Mouse (Mus musculus) forebrain, embryonic 11.5 days (tissue): Measurements from ENCODE around the gene Elk4. TPM values are rescaled to one million over a fixed set of nuclear protein-coding genes. Genes with fewer than 3 reads are reported as not detected.
A peak's percentile ranks its signal among the peaks of the same experiment; 100 is the strongest.

Source experiments
- ATAC-seq: fragments of 200-750 bp; cut with Nextera tagmentation; replicated peaks from 2 replicates; pipeline ENCODE4 v1.8.0; 2017; ENCODE audit warnings: moderate TSS enrichment; ENCODE audit not compliant: low FRiP score
- DNase-seq: peaks from one replicate; pipeline ENCODE4 v3.0.0-alpha.2; 2017; ENCODE audit warnings: low spot score
- H3K27ac ChIP-seq: fragments of 300-500 bp; sonication (generic); 2 replicates; pipeline ENCODE4 v1.5.1; 2014; ENCODE audit warnings: low read depth, low read length
- H3K27me3 ChIP-seq: fragments of 300-500 bp; sonication (generic); 2 replicates; pipeline ENCODE4 v1.6.1; 2014; ENCODE audit warnings: mild to moderate bottlenecking, low read length, mixed read lengths; ENCODE audit not compliant: control insufficient read depth, insufficient read depth
- H3K36me3 ChIP-seq: fragments of 300-500 bp; sonication (generic); 2 replicates; pipeline ENCODE4 v1.6.1; 2014; ENCODE audit warnings: mild to moderate bottlenecking, low read length, moderate library complexity, mixed read lengths; ENCODE audit not compliant: control insufficient read depth, insufficient read depth
- H3K4me1 ChIP-seq: fragments of 300-500 bp; sonication (generic); replicated peaks from 2 replicates; pipeline ENCODE4 v1.6.1; 2014; ENCODE audit warnings: low read length, mixed read lengths; ENCODE audit not compliant: control insufficient read depth, insufficient read depth
- H3K4me2 ChIP-seq: fragments of 300-500 bp; sonication (generic); 2 replicates; pipeline ENCODE4 v1.6.1; 2014; ENCODE audit warnings: low read depth, mild to moderate bottlenecking, low read length, moderate library complexity, mixed read lengths; ENCODE audit not compliant: severe bottlenecking
- H3K4me3 ChIP-seq: fragments of 300-500 bp; sonication (generic); 2 replicates; pipeline ENCODE4 v1.5.1; 2014; ENCODE audit warnings: low read depth, low read length
- H3K9ac ChIP-seq: fragments of 300-500 bp; sonication (generic); 2 replicates; pipeline ENCODE4 v1.6.1; 2014; ENCODE audit warnings: low read length
- H3K9me3 ChIP-seq: fragments of 300-500 bp; sonication (generic); 2 replicates; pipeline ENCODE4 v1.6.1; 2016; ENCODE audit warnings: low read length, mixed read lengths; ENCODE audit not compliant: control insufficient read depth
- WGBS: fragments of 180-500 bp; shearing (Covaris S2); extraction: QIAGEN DNeasy Blood & Tissue Kit; methylation state at CpG from one replicate; pipeline ENCODE4 v1.1.7; 2014; 5-methylcytosine and 5-hydroxymethylcytosine counted together
- polyA plus RNA-seq: library from polyadenylated mRNA; unstranded; fragments of >200 nt; fragmentation: Nextera tagmentation; extraction: Ambion mirVana; gene quantifications from 2 replicates; pipeline ENCODE4 v1.2.1, GENCODE M21; 2014

Elk4 gene
- polyA plus RNA-seq, 1 experiment from 2014 or later, result 20.3 TPM

GRCm38 (mm10) chr1:131968556-131968955, 38.9 kb upstream of the Elk4 start:
- no peak overlapping the region for H3K4me2 ChIP-seq
- WGBS, result 30% methylated on average over 3 of the region's 3 CpGs
- H3K9ac ChIP-seq, result no peak overlapping the region
- H3K27me3 ChIP-seq, result peaks cover 9% of the 10 kb centered on the region; the same call in 1 of the 2 replicates
- no peak overlapping the region for H3K27ac ChIP-seq
- H3K4me3 ChIP-seq, result no peak overlapping the region
- no peaks in the 10 kb centered on the region for H3K9me3 ChIP-seq
- ATAC-seq (no peak), DNase-seq (no peak)
- no peaks in the 10 kb centered on the region for H3K36me3 ChIP-seq
- H3K4me1 ChIP-seq, result peaks cover 51% of the 10 kb centered on the region

DNA sequence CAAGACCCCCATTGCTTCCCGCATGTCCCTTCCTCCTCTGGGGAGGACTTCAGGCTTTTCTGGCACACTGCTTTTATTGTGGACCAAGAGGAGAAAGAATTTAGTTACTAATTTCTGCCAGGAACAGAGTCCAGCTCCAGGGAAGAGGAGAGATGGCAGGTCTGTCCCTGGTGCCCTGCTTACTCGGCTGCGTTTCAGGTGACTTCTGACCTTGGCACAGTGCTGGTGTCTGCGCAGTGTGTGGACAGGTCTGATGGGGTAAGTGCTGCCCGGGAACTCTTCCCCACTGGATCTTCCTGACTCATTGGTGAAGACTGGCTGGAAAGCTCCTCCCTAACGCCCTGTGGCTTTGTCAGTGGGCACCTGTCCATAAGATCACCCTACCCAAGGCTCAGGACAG, 38.4 kb upstream of the Elk4 start:
- Histone ChIP-seq H3K9me3 (no peaks in the 10 kb centered on the region), H3K27me3 (peaks cover 5% of the 10 kb centered on the region; the same call in 1 of the 2 replicates), H3K27ac (no peak overlapping the region), H3K4me1 (peaks cover 50% of the 10 kb centered on the region), H3K36me3 (no peaks in the 10 kb centered on the region), H3K4me3 (no peak overlapping the region), H3K4me2 (no peak overlapping the region), H3K9ac (no peak overlapping the region)
- 63% methylated on average over 6 of the region's 6 CpGs for WGBS
- ATAC-seq (no peak), DNase-seq (no peak)

DNA sequence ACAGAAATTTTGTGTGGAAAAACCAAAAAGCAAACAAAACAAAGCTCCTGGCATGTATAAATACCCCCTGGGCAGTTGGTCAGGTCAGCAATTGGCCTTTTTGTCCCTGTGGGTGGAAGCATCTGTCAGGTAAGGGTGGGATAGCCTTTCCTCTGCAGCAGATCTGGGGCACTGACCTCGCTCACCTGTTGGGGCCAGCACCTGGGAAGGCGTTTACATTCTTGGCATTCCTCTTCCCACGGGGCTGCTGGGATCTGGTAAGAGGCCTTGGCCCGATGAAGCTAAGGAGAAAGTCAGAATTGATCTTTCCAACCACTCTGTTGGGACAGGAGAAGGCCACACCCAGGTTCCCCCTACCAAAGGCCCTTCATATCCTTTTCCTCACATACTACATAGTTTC, 37.6 kb upstream of the Elk4 start:
- DNase-seq (no peak), ATAC-seq (no peak)
- no peak overlapping the region for H3K9ac ChIP-seq
- H3K4me1 ChIP-seq, result peaks cover 50% of the 10 kb centered on the region
- H3K9me3 ChIP-seq, result no peaks in the 10 kb centered on the region
- no peak overlapping the region for H3K4me3 ChIP-seq
- WGBS, result 42% methylated on average over 4 of the region's 4 CpGs
- no peak overlapping the region for H3K4me2 ChIP-seq
- H3K27ac ChIP-seq, result no peak overlapping the region
- no peaks in the 10 kb centered on the region for H3K36me3 ChIP-seq
- peaks cover 2% of the 10 kb centered on the region; the same call in 1 of the 2 replicates for H3K27me3 ChIP-seq

DNA sequence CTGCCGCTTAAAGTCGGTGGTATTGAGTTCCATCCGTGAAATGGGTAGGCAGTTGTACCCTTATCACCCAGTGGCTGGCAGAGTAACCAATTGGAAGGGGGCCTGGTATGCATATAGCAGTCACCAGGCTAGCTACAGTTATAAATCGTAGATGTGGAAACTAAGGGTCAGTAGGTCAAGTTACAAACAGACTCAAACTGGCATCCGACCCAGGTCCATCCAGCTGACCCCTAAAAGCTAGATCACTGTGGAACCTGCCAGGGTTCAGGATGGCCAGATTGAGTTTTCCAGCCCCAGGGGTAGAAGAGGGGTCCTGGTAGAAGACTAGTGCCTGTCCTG, 37.1 kb upstream of the Elk4 start:
- no peak; the same call in 1 of the 2 replicates for ATAC-seq
- 32% methylated on average over 5 of the region's 5 CpGs for WGBS
- Histone ChIP-seq H3K4me3 (no peak overlapping the region), H3K27ac (peak overlapping the region; percentile 98), H3K4me1 (peaks cover 52% of the 10 kb centered on the region), H3K36me3 (no peaks in the 10 kb centered on the region), H3K27me3 (peaks cover 2% of the 10 kb centered on the region; the same call in 1 of the 2 replicates), H3K9ac (peak overlapping the region; percentile 55; the same call in 1 of the 2 replicates), H3K4me2 (peak overlapping the region; percentile 40; the same call in 1 of the 2 replicates), H3K9me3 (no peaks in the 10 kb centered on the region)
- DNase-seq, result no peak

GRCm38 (mm10) chr1:131970661-131971520, 36.5 kb upstream of the Elk4 start:
- peak overlapping the region; percentile 5; the same call in 1 of the 2 replicates for H3K4me3 ChIP-seq

GRCm38 (mm10) chr1:131971771-131972497, 35.5 kb upstream of the Elk4 start:
- under 1% methylated on average over 15 of the region's 15 CpGs for WGBS
- Histone ChIP-seq H3K27me3 (no peaks in the 10 kb centered on the region), H3K4me3 (no peak overlapping the region), H3K27ac (peak overlapping the region; percentile 98), H3K36me3 (no peaks in the 10 kb centered on the region), H3K4me1 (peaks cover 40% of the 10 kb centered on the region), H3K9me3 (no peaks in the 10 kb centered on the region), H3K4me2 (peak overlapping the region; percentile 40), H3K9ac (peak overlapping the region; percentile 55)
- ATAC-seq (peak; percentile 69), DNase-seq (peak; percentile 89)

More at GRCm38 (mm10) chr1:131970661-131971520, 36.5 kb upstream of the Elk4 start:
- under 1% methylated on average over 16 of the region's 16 CpGs for WGBS
- Histone ChIP-seq H3K27me3 (no peaks in the 10 kb centered on the region), H3K4me1 (peaks cover 47% of the 10 kb centered on the region), H3K4me2 (peak overlapping the region; percentile 40), H3K9me3 (no peaks in the 10 kb centered on the region), H3K36me3 (no peaks in the 10 kb centered on the region), H3K27ac (peak overlapping the region; percentile 98), H3K9ac (peak overlapping the region; percentile 55)
- DNase-seq (peak; percentile 91), ATAC-seq (peak; percentile 84)

GRCm38 (mm10) chr1:131972498-131973334, 34.7 kb upstream of the Elk4 start:
- Histone ChIP-seq H3K9me3 (no peaks in the 10 kb centered on the region), H3K27me3 (no peaks in the 10 kb centered on the region), H3K27ac (peak overlapping the region; percentile 98), H3K4me3 (no peak overlapping the region), H3K4me2 (peak overlapping the region; percentile 40; the same call in 1 of the 2 replicates), H3K9ac (peak overlapping the region; percentile 55), H3K4me1 (peaks cover 40% of the 10 kb centered on the region), H3K36me3 (no peaks in the 10 kb centered on the region)
- 11% methylated on average over 13 of the region's 13 CpGs for WGBS
- DNase-seq, result no peak
- peak; percentile 1; the same call in 1 of the 2 replicates for ATAC-seq

DNA sequence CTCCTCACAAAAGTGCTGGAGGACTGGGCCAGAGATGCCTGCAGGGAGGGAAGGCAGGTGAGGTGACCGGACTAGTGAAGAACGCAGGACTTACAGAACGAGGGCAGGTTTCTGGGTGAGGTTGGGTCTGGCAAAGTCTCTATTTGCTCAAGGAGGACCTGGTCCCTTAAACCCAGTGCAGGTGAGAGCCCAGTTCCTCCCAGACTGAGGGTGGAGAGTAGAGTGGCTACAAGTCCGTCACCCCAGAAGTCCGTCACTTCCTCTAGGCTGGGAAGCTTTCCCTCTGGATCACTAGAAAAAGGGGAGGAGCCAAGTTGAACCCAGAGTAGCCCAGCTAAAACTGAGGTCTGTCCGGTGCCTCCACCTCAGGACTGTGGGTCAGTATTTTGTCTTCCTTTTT, 33.4 kb upstream of the Elk4 start:
- peaks cover 40% of the 10 kb centered on the region for H3K4me1 ChIP-seq

More for the DNA sequence above, 33.4 kb upstream of the Elk4 start:
- Histone ChIP-seq H3K9ac (no peak overlapping the region), H3K9me3 (no peaks in the 10 kb centered on the region), H3K27ac (no peak overlapping the region), H3K4me2 (no peak overlapping the region), H3K4me3 (no peak overlapping the region), H3K36me3 (no peaks in the 10 kb centered on the region; the same call in 1 of the 2 replicates), H3K27me3 (no peaks in the 10 kb centered on the region)
- ATAC-seq (no peak), DNase-seq (no peak)
- 86% methylated on average over 6 of the region's 6 CpGs for WGBS
